Mouse (Mus musculus) spleen, adult 2 months (tissue): ENCODE measurements at regions not wholly inside any gene's neighbourhood (a gene's known extent, or its start where the extent isn't known, plus 50 kb on each side); places are given as distances from the start of the nearest gene placed in this dataset.

Experiments used
- CTCF ChIP-seq: fragments of 200-500 bp; IDR thresholded peaks from 2 replicates; pipeline ENCODE4 v1.5.1; 2011; ENCODE audit warnings: mild to moderate bottlenecking, inconsistent platforms; ENCODE audit not compliant: insufficient read depth, insufficient read length, insufficient replicate concordance; ENCODE audit errors: extremely low read depth
- POLR2A ChIP-seq: fragments of 200-500 bp; IDR thresholded peaks from 2 replicates; pipeline ENCODE4 v1.6.1; 2011; ENCODE audit warnings: low read depth, low read length, inconsistent platforms

- TF ChIP-seq CTCF (no peak), POLR2A (no peak)
Observed at GRCm38 (mm10) chr1:71886903-71887302, 233.9 kb upstream of the Fn1 start.
